Mouse (Mus musculus) 416B (cell line): ENCODE data around the gene Ankrd65.
A peak's percentile ranks its signal among the peaks of the same experiment; 100 is the strongest.
"Not testable (repeated sequence)": the region's sequence is repeated elsewhere in the genome, so short reads cannot be mapped to it uniquely, and the experiment has no call there.

Experiments used
- DNase-seq: peaks from one replicate; pipeline ENCODE4 v3.0.0; 2011; ENCODE audit warnings: low read depth

Ankrd65 gene

DNA sequence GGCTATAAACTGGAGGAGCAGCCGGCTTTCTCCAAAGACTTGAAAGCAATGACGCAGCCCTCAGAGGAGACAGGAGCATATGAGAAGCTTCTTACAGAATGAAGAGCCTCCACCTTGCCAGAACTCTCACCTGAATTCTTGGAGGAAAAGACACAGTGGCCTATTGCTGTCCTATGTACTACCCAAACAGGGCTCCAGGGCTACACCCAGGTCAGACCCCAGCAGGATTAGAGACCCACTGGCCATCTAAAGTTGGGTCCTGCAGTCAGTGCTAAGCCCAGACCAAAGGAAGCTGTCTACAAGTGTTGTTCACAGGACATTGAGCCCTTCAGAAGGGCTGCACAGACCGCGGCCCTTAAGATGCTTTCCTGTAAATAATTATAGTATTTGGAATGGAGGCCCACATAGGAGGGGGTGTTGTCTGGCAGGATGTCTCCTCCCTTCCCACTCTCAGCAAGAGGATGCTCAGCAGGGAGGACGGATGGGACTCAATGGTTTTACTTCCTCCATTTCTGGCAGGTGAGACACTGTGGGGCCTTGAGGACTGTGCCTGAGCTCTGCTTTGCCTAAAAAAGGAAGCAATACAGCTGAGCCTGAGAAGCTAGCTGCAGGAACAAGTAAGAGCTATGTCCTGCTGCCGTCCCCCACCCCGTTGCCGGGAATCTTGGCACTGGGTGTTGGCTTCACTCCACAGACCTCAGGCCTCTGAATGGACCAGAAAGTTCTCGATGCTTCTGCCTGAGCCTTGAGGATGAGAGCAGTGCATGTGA is 15.1 kb upstream of the Ankrd65 start:
- no peak for DNase-seq

DNA sequence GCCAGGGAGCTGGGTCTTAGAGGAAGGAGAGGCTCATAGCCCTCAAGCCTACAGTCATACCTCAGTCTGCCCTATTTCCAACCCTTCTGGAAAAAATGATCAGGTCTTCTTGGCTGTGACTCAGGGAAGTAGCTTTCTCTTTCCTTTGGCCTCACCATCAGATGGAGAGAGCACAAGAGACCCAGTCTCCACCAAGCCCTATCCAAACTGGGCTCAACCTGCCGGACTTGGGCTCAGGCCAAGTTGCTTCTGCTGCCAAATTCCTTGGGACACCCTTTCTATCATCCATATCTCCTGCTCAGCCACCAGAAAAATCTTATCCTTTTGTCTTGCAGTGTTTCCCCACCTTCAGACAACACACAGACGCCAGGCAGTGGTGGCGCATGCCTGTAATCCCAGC is 14.4 kb upstream of the Ankrd65 start:
- DNase-seq, result no peak

DNA sequence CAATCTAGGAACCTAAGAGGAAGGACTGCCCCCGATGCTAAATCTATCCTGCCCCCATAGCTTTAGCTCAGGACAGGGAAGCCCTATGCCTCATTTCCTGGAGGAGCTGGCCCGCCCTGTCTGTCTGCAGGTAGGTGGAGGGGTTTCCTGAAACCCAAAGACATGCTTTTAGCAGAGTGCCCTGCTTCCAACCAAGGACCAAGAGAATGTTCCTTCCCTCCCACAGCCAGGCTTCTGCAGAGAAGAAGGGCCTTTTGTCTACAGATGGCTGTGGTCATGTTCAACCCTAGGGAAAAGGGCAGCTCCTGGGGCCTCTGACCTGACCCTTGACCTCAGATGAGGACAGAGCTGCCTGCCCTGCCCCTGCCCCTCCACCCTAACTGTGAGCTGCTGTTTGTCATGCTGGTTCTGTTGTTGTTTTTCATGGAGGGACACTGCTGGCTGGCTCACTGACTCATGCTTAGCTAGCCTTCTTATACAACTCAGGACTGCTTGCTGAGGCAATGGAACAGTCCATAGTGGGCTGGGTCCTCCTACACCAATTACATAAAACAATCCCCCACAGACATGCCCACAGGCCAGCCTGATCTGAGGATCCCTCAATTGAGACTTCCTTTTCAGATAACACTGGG is 13.4 kb upstream of the Ankrd65 start:
- peak; percentile 41 for DNase-seq

DNA sequence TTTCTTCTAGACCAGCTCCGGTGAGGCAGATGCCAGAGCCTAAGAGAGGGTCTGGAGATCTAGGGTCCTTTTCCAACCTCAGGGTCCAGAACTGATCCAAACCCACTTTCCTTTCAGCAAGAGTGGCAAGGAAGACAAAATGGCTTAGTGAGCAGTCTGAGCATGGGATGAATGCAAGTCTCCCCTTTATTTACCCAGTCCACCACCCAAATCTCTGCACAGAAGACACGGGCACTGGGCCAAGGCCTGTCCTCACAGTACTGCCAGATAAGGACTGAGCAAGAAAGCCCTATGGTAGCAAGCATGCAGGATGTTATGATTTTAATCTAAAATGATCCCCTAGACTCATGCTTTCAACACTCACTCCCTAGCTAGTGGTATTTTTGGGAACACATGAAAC is 12.4 kb upstream of the Ankrd65 start:
- no peak for DNase-seq

DNA sequence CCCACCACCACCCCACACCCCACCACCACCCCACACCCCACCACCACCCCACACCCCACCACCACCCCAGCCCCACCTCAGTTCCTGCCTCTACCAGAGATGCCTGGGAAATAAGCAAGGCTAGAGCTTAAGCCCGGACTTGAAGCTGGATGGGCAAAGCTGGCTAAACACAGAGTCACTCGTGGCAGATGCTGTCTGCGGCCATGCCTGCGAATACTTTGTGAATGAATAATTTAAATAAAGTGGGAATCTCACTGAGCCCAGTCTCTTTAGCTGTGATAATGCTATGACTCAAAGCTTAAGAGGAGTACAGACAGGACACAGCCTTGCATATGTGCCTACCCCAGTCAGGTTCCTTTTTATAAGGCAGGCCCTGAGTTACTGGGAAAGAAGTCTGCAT is 10.7 kb upstream of the Ankrd65 start:
- no peak for DNase-seq

DNA sequence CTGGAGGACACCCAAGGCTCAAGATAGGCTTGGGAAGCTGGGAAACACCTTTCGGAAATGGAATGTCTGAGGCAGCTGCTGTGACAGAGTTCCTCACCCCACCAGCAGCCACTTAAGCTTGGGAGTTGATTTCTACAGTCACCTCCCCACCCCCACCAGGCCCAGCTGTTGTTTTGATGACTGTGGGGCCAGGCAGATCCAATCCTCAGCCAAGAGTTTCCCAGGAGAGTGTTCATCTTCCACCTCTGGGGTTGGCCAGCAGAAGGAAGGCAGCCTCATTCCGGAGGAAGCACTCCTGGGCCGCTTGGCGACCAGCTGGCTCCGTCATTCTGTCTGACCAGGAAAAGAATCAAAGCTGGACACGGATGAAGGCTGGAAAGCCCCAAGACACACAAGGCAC is 9.3 kb upstream of the Ankrd65 start:
- DNase-seq, result no peak

DNA sequence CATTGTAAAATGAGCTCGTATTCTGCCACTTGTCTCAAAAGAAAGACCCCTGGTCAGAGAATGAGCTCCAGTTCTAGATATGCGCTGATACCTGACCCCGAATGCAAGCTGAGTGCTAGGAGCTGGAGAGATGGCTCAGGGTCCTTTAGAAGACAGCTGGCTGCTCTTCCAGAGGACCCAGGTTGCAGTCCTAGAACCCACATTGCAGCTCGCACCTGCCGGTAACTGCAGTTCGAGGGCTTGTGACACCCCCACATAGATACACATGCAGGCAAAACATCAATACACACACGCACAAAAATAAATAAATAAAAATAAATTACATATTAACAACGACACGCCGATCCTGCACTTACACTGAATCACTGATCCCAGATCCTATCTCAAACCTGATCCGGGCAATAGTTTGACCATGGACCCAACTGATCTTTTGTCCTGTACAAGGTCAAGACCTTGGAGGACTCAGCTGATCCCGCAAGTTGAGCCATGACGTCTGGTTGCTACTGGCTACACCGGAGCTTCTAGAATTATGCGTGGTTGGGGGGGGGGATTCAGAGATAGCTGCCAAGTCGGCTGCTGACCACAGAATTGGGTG is 6.7 kb upstream of the Ankrd65 start:
- DNase-seq, result no peak

DNA sequence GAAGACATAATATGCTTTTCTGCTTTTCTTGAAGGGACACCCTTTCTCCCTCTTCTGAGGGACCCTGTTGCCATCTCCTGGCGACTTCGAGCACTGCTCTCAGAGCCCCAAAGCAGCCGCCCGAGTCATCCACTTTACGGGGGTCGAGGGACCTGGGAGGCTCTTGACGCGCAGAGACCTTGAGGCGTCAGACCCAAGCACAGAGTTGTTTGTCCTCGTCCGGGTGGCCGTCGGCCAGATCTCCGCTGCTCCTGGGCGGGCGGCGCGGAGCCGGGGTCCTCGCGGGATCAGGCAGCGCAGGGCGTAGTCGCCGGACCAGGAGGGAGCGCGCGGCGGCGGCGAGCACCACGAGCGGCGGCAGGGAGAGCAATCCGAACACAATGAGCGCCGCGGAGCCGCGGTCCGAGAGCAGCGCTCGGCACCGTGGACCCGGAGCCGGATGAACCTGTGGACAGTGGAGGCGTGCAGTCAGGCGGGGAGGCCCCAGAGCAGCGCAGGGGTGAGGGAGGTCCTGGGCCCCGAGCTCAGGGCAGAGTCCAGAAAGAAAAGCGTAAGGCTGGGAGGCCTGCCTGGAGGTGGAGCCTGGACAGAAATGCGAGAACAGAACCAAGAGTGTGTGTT is 6.0 kb upstream of the Ankrd65 start:
- peak; percentile 76 for DNase-seq

DNA sequence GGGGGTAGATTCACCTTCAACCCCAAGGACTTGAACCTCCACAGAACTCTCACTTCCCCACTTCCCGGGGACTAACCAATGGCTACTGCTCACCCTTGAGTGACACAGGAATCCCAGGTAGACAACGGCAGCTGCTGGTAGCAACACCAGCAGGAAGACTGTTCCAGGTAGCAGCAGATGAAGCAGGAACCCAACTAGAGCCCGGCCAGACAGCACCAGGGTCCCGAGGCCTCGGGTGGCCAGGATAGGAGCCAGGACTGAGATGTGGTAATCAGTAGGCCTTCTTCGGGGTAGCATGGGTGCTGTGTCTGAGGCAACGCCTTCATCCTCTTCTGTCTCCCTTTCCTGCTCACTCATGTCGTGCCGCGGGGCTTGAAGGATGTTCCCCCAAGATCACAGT is 5.0 kb upstream of the Ankrd65 start:
- no peak for DNase-seq

DNA sequence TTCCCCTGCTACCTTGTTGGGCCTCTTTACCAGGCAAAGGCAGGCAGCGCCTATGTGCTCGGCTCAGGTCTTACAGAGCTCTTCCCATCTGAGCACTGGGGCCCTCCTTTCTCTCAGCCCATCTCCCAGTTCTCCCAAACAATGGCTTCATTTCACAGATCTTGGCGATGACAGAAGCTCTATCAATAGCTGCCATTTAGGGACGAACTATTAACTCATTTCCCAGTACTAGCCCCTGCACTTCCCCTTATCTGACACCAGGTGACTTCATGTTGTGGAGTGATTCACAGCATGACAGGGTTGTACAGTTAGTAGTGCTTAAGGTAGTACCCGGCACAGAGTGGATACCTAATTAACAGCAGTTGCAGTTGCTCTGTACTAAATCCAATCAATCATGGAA is 4.4 kb upstream of the Ankrd65 start, which contains the start of gene Tmem88b:
TSS of gene Tmem88b (minus strand) at position 56 of the 400 bp plus-strand sequence.
- peak; percentile 48 for DNase-seq

DNA sequence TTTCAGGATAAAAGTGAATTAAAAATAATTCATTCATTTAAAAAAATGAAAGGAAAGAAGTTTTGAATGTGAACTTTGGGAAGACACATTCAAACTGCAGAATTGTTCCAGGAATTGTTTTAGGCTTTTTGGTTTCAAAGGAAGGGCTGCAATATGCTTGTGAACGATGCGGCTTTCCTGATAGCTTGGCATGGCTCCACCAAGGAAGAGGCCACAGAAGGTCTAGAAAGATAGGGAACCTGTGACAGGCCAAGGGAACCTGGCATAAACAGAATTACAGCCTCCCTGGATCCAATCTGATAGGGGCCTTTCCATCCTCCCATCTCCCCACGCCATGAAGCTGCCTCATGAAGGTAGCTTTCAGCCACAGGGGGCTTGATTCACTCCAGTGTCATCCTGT is 1.9 kb upstream of the Ankrd65 start:
- DNase-seq, result peak; percentile 44

DNA sequence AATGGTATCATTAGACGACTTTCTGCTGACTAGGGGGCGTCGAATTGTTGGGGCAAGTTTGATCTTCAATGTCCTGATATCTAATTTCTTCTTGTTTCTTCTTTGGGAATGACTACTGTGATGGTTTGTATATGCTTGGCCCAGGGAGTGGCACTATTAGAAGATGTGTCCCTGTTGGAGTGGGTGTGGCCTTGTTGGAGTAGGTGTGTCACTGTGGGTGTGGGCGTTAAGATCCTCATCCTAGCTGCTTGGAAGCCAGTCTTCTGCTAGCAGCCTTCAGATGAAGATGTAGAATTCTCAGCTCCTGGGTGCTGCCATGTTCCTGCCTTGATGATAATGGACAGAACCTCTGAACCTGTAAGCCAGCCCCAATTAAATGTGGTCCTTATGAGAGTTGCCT is 1.4 kb upstream of the Ankrd65 start:
- DNase-seq, result not testable (repeated sequence)

DNA sequence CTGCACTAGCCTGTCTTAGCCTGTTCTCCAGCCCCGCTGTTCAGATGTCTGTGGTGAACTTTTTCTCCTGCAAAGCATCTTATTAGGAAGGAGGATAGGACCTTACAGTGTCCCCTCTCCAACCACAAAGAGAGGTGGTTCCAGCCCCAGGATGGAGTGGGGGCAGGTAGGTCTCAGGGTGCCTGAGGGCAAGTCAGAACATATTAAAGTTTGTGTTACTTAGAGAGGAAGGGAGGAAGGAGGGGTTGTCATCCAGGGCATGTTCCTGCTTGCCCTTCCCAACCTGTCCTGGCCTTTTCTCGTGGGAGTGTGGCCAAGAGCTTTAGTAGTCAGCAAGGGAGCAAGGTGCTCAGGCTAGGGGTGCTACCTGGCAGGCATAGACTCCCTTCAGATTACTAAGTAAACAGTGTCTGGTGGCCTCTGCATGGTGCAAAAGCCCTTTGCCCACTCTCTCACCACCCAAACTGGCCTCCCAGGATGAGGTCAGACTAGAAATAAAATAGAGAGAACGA is 467 bp downstream of the Ankrd65 start:
- no peak for DNase-seq

DNA sequence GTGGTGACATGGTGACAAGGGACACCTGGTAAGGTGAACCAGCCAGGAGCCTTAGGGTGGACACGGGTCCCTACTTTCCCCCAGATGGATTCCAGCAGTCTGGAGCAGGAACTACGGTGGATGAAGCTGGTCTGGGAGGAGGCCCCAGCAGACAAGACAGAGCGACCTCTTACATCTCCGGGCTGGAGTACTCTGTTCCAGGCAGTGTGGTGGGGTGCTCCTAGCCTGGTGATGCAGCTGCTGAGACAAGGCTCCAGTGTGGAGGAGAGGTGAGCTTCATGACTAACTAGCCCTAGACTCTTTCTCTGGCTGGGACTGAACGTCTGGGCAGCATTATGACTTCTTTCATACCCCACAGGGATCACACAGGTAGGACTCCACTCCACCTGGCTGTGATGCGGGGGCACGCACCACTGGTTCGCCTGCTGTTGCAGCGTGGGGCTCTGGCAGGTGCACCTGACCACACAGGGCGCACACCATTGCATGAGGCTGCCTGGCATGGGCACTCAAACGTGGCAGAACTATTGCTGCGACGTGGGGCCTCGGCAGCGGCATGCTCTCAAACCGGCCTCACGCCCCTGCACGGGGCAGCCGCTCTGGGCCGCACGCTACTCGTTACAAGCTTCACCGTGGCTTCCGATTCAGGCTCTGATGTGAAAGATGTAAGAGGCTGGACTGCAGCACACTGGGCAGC is 1.1 kb downstream of the Ankrd65 start:
- no peak for DNase-seq

DNA sequence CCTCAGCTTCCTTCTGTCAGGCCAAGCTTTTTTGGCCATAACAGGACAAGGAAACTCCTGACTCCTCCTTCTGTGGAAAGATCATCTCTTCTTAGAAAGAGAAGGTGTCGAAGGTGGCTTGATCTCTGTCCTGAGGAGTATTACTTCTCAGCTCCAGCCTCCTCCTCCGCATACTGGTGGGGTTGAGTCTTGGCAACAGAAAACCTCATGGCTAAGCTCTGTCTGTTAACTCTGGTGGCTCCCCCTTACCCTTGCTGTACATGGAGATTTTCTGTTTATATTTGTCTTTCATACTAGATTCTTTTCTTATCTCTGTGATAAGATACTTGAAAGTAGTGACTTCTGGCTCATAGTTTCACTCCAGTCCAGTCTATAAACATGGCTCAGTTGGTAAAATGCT is 3.5 kb downstream of the Ankrd65 start:
- DNase-seq, result no peak

DNA sequence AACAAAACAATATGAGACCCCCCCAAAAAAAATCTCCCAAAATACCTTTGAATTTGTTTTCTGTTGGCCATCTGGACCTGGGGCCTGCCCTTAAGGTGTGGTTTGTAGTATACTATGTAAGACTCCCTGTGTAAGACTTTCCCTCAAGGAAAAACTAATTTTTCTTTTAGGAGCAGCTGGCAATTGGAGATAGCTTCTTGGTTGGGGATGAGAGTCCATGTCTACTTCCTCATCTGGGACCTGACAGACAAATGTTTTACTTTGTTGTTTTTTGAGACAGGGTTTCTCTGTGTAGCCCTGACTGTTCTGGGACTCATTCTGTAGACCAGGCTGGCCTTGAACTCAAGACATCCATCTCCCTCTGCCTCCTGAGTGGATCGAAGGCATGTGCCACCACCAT is 11.8 kb downstream of the Ankrd65 start:
- DNase-seq, result no peak

DNA sequence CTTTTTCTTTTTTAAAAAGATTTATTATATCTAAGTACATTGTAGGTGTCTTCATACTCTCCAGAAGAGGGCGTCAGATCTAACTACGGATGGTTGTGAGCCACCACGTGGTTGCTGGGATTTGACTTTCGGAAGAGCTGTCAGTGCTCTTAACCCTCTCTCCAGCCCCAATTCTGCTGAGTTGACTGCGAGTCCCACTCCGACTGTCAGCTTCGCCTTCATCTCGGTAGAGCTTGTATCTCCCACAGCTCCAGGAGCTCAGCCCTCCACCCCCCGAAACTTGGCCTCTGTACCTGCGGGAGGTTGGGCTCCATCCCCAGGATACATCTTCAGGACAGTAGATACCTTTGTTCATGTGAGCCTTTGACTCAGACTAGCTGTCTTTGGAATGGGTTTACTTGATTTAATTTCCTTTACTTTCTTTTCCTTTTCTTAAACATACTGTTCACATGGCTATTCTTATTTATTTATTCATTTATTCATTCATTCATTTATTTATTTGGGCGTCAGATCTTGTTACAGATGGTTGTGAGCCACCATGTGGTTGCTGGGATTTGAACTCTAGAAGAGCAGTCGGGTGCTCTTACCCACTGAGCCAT is 12.6 kb downstream of the Ankrd65 start, which contains the start of gene Mrpl20:
TSS of gene Mrpl20 (plus strand) at position 138 of the 599 bp plus-strand sequence.
- DNase-seq, result peak; percentile 89

DNA sequence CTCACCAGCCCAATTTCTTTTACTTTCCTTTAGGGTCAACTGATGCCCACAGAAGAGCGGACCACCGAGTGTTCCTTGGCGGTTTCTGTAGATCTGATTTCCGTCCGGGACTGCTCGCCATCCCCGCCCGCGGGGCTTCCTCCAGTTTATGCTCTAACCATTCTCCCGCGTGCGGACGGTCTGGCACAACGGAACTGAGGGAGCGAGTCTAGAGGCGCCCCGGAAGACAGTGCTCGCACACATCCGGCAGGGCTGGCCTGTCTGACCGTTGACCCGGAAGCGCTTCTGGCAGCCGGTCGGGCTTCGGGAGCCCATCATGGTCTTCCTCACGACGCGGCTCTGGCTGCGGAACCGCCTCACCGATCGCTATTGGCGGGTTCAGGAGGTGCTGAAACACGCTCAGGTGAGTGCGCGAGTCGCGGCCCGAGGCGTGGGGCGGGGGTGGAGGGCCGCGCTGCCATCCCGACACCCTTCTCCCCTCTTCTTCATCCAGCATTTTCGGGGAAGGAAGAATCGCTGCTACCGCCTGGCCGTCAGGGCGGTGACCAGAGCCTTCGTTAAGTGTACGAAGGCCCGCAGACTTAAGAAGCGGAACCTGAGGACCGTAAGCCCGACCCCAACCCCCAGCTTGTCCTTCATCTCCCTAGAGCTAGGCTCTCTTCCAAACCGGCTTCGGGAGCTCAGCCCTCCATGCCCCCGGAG is 13.3 kb downstream of the Ankrd65 start:
- DNase-seq, result peak; percentile 97

DNA sequence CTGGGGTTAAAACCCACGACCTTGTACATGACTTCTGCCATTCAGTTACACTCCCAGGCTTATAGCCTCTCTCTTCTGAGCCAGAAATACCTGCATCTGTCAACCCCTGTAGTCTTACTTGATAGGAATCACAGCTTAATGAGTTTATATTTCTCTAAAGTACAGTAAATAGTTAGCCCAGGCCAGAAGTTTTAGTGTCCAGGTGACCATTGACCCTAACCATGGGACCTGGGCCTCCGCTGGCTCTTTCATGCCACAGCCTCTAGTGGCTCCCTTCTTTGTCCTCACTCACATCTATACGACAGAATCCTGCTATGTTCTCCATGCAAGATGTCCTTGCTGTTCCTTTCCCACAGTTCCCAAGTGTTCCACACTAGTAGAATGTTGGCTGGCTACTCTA is 17.6 kb downstream of the Ankrd65 start:
- DNase-seq, result no peak

DNA sequence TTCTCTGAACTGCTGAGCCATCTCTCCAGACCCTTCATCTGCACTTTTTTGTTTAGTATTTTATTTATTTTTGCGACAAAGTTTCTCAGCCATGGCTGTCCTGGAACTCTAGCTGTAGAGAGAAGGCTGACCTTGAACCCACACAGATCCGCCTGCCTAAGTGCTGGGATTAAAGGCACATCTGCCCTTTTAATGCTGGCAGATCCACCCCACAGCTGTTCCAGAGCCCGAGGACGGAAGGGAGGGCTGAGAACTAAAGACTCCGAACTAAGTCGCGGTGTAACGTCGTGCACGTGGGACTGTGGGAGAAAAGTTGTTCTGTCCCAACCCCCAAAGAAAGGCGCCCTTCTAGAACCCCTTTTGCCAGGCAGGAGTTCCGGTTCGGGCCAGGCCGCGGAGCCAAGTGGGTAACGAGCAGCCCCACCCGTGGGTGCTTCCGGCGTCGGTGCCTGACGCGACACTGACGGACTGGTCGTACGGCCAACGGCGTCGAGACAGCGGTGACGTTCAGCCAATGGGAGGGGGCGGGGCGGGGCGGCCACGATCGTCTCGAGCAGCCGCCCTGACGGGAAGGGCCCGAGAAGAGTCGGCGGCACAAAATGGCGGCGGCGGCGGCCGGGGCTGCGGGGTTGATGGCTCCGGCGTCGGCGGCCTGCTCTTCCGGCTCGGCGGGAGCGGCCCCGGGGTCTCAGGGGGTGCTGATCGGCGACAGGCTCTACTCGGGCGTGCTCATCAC is 21.9 kb downstream of the Ankrd65 start, which contains the start of gene Ccnl2:
TSS of gene Ccnl2 (plus strand) at position 561 of the 736 bp plus-strand sequence.
- DNase-seq, result peak; percentile 97
